Mouse (Mus musculus) adrenal gland, postnatal 10 days (tissue): ENCODE results near the gene Tspan11. TPM values are rescaled to one million over a fixed set of nuclear protein-coding genes. Genes with fewer than 3 reads are reported as not detected.

Experiments
- DNase-seq: peaks from one replicate; pipeline ENCODE4 v3.0.0; 2021; ENCODE audit warnings: mixed read lengths
- total RNA-seq, 2 experiments: library from RNA; stranded (reverse); gene quantifications; 2 replicates each; pipeline ENCODE4 v1.2.3; 2021

The Tspan11 gene
- total RNA-seq, 2 experiments from 2014 or later, result 4.1 to 5.0 TPM

DNA sequence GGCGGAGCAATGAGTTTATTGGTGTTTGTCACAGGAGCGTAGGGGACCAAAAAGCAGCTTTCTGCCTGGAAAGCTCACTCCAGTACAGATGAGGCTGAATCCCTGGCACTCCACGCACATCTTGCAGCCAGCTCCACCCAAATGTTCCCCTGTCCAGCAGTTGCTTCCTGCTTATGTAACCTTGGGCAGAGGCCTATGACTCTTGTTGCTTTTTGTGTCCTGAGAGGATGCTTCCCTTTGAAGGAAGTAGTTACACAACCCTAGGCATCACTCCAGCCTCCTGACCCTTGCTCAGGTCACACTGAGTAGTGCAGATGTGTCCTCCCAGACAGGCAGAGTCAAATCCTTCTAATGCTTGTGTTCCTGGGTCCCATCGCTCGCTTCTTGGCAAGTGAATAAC lies 46.5 kb downstream of the Tspan11 start:
- DNase-seq, result no peak

DNA sequence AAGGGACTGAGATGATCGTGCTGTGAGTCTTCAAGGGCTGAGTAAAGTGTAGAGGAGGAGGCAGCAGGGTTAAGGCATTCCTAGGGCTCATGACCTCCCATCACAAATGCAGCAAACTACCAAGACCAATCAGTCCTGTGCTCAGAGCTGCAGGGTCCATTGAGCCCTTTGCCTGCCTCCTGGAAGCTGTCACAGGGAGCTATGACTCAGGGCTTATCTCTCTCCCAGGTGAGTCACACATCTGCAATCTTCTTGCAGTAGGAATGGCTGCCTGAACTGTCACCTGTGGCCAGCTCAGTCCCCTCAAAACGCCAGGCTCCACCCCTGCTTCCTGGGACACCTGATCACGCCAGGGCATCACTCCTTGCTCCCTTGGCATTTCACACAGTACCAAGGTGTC lies 47.7 kb downstream of the Tspan11 start:
- no peak for DNase-seq

DNA sequence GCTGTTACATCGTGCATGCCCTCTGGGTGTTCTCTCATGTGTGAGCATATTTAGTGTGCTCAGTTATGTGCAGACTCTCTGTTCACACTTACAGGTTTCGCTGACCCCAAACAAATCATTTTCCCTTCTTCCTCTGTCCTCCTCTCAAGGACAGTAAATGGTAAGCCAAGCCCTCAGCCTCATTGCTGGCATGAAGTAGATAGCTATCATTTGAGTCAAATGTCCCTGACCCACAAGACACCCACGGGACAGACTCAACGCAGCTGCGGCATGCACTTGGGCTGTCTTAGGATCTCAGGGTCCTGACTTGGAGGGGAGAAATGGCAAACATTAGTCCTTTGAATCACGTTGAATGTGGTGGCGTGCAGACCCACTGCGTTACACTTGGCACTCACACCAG lies 55.0 kb downstream of the Tspan11 start:
- DNase-seq, result peak; percentile 44

DNA sequence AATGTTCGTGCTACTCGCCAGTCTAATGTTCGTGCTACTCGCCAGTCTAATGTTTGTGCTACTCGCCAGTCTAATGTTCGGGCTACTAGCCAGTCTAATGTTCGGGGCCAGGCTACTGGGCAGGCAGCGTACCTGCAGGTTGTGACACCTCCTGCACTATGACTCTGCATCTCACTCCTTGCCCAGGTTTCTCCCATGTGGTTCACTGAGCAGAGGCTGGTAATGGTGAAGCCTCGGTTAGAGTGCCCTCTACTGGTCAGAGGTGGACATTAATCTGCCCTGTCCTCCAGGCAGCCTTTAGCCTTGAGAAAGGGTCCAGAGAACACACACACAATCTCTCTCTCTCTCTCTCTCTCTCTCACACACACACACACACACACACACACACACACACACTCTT lies 58.3 kb downstream of the Tspan11 start:
- peak; percentile 84 for DNase-seq

DNA sequence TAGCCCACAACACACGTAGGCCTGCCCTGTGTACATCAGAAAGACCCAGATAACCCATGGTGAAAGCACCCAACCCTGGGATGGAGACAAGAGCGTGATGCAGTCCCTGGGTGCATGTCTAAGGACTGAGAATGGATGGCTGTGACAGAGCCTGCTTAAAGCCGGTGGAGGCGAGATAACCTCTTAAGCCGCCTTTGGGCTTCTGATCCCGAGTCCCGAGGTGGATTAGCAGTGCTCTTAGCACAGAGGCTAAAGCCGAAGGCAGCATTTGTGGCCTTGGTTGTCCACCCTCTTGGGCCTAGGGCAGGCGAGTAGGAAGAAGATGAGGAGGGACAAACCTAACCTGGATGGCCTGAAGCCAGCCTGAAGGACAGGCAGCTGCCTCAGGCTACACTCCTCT lies 61.3 kb downstream of the Tspan11 start:
- no peak for DNase-seq

DNA sequence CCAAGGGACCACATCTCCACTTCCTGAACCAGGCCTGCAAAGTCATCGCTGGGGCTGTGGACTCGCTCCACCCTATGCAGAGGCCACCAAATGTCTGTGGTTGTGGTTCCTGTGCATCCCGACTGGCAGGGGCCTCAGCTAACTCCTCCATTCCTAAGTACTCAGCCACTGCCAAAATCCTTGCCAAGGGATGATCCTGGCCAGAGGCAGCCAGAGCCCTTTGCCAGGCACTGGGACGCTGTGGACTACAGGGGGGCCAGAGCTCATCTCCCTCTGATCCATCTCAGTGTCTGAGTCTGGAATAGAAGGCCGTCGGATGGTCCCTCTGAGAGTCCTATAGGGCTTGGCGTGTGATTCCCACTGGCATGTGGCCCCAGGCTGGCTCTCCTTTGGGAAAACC lies 62.5 kb downstream of the Tspan11 start:
- no peak for DNase-seq

DNA sequence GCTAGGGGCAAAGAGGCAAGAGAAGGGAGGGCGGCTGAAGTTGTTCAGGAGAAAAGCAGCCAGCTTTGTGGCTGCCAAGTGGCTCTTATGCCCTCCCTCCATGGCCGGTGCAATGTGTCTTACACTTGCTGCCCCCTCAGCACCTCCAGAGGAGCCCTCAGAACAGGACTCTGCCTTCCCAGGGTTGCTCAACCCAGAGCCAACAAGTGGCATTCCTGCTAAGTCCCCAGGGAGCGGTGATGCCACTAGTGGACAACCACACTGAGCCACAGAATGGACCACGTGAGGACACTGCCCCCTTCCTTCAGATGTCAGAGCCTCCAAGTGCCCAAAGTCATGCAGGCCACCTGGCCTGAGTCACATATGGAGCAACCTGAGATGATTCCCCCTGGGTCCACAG lies 65.7 kb downstream of the Tspan11 start:
- DNase-seq, result no peak

DNA sequence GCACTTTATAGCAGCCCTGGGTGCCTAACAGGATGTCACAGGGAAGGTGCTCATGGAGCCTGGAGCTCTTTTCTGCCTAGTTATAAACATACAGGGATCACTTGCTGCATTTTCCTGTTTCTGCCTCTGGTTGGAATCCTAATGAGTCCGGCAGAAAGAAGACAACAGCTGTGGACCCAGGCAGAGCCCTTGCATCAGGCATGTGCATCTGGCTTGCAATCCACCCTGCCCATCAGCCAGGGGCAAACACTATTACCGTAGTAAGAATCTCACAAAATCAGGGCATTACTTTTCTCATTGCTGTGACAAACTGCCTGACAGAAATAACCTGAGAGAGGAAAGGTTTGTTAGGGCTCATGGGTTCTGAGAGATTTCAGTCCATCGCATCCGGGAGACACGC lies 68.8 kb downstream of the Tspan11 start:
- no peak for DNase-seq

DNA sequence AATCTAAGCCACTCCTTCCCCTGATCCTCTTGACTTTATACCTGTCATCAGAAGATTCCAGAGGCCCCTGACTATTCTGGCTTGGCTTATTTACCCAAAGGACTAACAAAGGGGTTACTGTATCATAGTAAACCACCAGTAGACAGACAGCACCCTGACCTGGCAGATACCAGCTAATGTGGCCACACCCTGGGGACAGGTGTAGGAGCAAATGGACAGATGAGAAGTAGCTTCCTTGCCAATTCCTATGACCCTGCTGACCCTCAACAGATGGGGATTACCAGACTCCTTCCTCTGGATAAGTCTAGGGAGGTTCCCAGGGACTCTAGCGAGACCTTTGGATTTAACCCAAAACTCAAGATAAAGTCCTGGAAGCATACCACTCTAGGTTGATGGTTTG lies 72.8 kb downstream of the Tspan11 start:
- DNase-seq, result no peak

DNA sequence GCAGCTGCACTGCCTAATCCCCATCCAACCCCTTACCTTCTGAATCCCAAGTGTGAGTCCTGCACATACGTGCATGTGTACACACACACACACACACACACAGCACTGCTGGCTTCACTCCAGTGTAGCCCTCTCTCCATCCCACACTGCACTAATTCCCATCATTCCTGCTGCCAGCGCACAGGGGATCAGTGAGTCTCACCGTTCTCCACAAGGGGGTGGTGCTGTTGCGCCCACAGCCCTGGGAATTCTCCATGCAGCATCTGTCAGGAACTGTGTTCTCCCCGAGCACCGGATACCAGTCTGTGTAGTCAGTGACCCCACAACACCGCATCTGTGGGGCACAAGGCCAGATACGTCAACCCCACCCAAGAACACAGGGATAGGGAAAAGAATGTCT lies 78.1 kb downstream of the Tspan11 start:
- DNase-seq, result peak; percentile 16

DNA sequence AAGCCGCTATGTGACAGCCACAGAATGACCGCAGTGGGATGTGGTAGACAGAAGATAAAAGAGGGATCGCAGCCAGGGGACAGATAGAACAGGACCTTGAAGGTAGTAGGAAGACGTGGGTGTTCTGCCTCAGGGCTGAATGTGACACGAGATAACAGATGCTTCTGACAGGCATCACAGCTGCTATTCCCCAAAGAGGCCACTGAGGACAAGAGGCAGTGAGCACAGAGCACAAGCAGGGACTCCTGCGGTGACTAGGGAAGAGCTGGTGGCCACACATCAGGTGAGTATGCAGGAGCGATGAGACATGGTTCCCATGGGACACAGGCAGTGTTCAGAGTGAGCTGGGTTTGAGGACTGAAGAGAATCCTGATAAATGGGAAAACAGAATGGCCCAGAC lies 82.3 kb downstream of the Tspan11 start:
- DNase-seq, result no peak

DNA sequence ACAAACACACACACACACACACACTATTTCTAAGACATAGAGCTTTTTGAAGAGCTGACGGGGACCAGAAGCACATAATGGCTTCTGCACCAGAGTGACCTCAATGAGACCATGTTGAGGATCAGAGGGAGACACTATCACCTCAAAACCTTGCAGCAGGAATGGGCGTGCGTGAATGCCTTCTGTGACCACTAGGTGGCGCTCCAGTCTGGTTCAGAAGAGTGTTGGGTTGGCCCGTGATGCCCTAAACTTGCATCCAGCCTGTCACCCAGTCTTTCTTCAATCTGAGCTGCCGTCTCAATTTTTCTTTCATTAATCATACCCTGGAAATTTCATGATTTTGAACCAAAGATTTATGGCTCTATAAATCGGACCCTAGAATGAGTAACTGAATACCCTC lies 82.7 kb downstream of the Tspan11 start:
- DNase-seq, result peak; percentile 90

DNA sequence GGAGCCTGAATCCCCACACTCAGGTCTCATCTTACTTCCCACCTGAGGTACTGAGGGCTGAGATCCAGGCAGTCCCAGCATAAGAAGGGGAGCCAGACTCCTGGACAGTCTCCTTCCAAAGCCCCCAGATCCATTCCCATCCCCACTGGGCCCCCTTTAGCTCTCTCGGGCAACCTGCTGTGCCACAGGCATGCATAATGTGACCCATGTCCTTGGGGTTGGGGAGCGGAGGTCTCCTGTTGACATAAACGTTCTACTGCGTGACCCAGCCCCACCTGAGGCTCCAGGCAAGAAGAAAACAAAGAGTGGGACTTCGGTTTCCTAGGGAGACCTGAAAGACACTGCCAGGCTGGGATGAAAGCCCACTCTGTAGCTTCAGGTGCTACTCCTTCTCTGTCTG lies 83.5 kb downstream of the Tspan11 start:
- DNase-seq, result no peak

DNA sequence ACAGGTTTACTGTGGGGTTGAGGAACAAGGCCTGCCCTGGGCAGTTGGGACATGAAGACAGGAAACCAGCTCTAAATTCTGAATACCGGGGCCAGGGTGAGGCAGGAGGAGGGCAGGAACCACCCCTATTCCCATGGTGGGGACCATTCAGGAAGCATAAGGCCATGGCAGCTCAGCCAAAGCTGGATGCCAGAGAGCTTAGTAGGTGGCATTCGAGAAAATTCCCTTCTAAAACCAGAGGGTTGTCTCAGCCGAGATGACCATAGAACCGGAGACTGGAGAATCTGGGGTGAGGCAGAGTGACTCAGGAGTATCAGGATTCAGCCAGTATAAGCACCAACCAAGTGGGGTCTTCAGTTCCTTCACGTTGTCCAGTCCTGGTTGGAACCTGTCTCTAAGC lies 84.5 kb downstream of the Tspan11 start:
- DNase-seq, result no peak

DNA sequence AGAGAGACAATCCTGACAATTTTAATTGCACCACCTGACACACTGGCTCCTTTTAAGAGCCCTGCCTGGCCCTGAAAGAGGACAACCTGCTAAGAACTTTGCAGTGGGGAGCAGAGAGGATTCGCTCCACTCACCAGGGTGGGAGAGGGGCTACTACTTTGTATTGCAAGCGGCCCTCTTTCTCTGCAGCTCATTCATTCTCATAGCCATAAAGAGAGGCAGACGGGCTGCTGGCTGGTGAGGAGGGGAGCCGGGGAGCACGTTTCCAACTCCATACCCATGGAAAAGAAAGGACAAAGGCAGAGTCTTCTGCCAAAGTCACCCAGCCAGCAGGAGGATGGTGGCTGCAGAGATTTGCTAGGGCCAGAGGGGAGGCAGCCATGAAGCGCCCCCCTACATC lies 86.2 kb downstream of the Tspan11 start:
- DNase-seq, result no peak

DNA sequence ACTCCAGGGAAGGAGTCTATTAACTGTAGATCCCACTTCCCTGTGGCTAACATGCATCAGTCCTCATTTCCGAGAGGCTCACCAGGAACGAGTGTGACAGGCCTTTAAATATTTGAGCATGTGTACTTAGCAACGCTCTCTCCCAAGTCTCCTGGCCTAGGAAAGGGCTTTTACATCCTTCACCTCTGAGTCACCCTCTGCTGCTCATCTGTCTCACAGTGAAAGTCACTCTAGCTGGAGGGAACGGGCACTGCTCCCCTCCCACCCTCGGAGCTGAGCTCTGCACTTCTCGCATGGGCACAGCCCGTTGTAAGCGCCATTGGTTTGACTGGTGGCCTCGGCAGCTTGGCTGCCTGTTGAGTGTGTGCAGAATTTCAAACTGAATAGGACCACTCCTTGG lies 86.6 kb downstream of the Tspan11 start:
- peak; percentile 41 for DNase-seq

DNA sequence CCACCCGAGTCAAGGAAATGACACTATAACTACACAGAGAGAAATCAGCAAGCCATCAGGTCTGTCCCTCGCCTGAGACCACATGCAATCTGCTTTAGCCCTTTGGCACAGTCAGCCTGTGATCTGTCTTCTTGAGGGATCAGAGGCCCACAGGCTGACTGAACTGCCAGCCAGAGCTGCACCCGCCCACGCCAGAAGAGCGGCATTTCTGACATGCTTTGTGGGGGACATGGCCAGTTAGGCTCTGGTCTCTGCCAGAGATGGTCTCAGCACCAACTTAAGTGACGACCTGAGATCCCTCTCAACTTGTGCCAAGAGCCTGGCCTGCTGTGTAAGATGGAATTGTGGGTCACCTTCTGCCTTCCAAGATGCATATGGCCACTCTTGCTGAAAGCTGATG lies 89.3 kb downstream of the Tspan11 start:
- no peak for DNase-seq

DNA sequence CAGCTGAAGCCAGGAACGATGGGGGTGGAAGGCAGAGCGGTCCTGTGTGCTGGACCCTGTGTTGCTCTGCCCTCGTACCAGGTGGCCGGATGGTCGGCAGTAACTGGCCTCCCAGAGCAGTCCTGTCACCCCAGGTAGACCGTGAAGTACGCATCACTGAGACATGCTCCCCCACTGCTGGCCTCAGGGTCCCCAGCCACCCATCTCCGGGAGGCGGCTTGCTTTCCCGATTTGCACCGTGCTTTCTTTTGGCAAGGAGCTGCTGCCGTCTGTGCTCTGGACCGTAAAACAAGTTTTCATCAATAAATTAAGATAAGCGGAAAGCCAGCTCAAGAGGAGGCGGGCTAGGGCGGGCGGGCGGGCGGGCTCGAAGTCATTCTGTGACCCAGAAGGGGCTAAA lies 91.6 kb downstream of the Tspan11 start:
- DNase-seq, result no peak

DNA sequence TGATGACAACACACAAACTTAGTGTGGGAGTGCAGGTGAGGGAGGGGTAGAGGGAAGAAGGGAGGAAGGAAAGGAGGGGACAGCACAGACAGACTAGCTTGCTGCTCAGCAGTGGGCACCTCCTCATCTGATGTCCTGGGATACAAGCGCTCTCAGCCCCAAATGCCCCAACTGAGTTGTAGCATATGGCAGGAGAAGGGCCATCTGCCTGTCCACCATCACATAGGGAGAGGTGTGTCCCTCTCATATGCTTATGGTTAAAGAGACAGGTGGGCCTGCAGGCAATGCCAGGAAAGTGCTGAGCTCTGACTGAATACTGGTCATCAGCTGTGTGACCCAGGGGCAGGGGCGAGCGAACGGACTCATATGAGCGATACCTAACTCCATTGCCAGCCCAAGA lies 92.4 kb downstream of the Tspan11 start:
- DNase-seq, result no peak

DNA sequence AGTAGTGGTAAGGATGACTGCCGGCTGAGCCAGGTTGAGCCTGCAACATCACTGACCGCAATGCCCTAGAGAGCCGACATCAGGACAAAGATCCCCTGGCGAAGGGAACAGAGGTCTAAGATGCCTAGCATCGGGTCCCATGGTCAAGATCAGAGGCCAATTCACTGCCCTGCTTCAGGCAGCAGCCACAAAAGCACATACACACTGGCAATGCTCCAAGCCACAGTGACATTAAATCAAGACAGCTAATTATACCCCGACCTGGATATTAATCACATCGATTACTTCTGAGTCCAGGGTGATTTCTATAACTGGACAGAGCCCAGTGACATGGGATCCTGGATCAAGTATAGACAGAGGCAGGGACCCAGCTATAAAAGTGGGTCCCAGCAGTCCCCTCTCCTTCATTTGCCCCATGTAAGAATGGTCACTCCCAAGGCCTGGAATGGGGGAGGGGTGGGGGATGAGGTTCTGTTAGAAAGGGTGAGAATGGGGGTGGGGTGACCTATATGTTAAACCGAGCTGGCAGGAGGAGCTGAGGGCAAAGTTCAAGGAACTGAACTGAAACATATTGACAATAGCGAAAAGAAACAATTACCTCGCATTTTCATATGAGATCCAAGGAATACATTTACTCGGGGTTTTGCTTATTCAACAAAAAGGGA lies 93.1 kb downstream of the Tspan11 start:
- DNase-seq, result peak; percentile 22

DNA sequence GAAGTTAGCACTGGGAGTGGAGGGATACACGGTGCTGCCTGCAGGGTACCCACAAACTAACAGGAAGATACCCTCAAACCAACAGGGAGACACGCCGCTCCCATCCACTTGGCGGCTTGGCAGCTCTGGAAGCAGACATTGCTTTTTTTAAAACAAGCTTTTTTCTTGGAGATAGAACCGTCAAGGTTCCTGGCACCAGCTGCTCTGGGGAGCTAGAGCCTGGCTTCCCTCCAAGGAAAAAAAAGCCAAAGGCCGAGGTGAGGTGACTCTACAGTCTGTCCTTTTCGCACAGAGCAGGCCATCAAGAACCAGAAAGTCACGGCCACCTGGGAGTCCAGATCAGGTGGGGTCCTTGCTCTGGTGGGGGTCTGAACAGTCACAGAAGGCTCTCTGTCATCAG lies 93.8 kb downstream of the Tspan11 start:
- peak; percentile 83 for DNase-seq

DNA sequence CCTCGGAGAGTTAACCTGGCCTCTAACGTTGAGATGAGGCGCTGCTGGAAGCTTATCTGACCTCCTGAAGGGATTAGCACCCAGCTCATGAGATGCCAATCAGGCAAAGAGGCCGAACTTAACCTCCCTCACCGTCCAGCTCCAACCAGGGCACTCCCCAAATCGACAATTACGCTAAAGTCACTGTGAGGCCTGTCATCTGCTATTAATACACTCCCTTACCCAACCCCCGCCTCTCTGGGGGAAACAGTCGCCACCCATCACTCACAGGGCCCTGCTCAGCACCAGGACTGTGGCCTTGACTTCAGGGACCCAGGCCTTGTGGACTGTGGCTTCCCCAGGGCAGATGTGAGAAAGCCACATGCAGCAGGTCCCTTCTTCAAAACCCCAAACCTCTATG lies 99.0 kb downstream of the Tspan11 start:
- no peak for DNase-seq

DNA sequence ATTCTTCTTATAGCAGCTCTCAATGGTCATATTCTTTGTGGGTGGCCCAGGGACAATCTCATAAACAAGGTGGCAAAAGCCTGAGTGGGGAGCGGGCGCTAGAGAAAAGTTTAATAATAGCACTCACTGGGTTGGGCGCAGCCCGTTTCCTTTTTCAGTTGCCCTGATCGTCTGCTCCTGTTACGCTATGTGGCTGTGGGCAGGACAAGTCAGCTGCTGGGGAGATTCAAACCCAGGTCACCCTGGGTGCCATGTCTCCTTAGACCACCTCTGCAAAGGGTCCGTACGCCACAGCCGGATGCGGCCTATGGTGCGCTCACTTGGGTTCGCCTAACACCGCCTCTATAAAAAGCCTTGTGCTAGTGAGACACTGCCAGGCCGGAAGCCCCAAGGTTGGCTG lies 100.0 kb downstream of the Tspan11 start:
- DNase-seq, result peak; percentile 32

DNA sequence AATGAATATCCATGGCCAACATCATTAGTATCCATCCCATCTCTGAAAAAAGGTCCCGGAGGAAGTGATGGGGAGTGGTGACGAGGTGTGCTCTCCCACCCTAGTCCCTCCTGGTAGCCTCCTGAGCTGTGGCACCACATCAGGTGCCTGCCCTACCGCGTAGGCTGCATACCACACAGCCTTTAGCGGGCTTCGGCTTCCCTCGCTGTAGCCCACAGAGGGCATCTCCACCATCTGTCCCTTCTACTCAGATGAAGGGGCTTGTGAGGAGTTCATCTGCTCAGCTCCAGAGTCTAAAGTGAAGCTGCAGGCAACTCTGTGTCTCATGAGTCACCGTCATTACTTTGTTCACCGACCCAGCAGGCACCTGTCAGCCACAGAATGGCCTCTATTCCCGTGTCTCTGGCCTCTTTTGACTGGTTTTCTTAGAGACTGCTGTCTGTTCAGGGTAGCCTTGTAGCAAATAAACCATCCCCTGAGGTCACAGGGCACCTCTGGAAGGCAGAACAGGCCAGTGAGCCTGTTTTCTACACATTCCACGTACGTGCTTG lies 101.6 kb downstream of the Tspan11 start:
- DNase-seq, result no peak
